Mouse (Mus musculus) embryonic stem cell, embryonic (primary cell): ENCODE data around the gene Tgm1.

Experiments
- CTCF ChIA-PET, 4 experiments: fragments of 300-600 bp in 2 of 4; fragments of 350-600 bp in 2 of 4; sonication (Branson Sonifier 250); formaldehyde crosslinking; loops; one replicate each; lab custom pipeline; 2022; ENCODE audit warnings: inconsistent platforms in 2 of 4; lab: Charles Lee
- POLR2A ChIA-PET, 4 experiments: fragments of 300-600 bp in 2 of 4; fragments of 350-600 bp in 2 of 4; sonication (Branson Sonifier 250); formaldehyde crosslinking; loops; one replicate each; lab custom pipeline; 2022; ENCODE audit warnings: antibody characterized with exemption in 4 of 4, inconsistent platforms in 1 of 4; lab: Charles Lee

Gene Tgm1

DNA sequence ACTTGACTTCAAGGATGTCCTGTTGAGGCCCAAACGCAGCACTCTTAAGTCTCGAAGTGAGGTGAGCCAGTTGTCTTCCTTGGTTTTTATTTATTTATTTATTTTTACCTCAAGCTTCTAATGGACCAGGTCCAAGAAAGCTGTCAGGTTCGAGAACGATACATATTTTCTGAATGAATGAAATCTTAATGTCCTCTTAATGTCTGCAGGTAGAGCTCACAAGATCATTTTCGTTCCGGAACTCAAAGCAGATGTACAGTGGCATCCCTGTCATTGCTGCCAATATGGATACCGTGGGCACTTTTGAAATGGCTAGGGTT lies 41.0 kb downstream of the Tgm1 start:
- CTCF ChIA-PET, result interaction anchor here in 2 of 4 experiments (1.3 to 2.5 kb wide), 9 partner anchors 8 to 88 kb away, joined by 3 to 16 read pairs (median 8); partner anchors contain the start of genes Mdp1 (in 2 of the 2), Tinf2 (in 2 of the 2), Ltb4r2 (in 1 of the 2) and Rabggta (in 1 of the 2)
- POLR2A ChIA-PET, result interaction anchor here (0.6 to 3.0 kb wide), 65 partner anchors 8 to 622 kb away, joined by 3 to 61 read pairs (median 6); partner anchors contain the start of genes Tinf2 (in 4 of the 4), Mdp1 (in 3 of the 4), Psme2 (in 3 of the 4) and Rnf31 (in 3 of the 4)

DNA sequence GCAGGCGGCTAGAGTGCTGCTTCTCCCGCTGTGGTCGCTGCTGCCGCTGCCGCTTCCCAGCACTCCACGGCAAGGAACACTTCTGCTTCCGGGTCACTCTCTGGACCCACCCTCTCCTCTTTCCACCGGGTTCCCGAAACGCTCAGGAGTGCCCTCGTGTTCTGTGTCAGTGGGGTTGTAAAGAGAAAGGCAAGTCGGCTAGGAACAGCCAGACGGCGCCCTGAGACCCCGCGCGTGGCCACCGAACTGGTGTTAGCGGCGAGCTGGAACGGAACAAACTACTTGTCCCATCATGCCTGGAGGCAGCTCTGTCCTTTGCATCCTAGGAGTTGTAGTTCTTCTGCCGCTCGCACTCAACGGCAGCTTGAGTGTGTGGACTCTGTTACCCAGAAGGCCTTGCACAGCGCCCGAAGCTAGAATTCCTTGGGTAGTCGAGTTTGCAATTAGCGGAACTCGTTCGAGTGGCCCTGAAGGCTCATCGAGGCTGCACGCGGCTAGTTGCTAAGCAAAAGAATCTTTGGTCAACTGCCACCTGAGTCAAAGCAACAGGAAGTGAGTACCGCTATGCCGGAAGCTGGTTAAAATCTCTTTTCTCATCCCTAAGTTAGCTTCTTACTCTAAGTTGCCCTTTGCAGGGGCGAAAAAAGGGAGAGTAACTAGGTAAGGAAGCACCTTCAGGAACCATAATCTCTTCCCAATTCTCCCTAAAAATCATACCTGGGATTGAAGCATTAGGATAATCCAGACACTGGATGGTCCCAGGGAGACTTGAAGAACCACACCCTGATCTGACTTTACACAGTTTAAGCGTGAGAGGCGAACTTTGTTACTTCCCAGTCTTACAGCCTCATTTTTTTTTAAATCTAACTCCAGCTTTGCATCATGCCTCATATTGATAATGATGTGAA lies 41.6 kb downstream of the Tgm1 start, which contains the start of the genes Gmpr2 and Nedd8:
Gene Gmpr2 (plus strand): TSS at position 109 of the 908 bp plus-strand sequence.
Gene Nedd8 (minus strand): TSS at position 292 of the 908 bp plus-strand sequence.
- POLR2A ChIA-PET, result interaction anchor here (0.6 to 3.0 kb wide), 114 partner anchors 9 to 657 kb away, joined by 3 to 61 read pairs (median 4); partner anchors contain the start of genes Mdp1 (in 4 of the 4), Rnf31 (in 4 of the 4), Tinf2 (in 4 of the 4) and A730061H03Rik (in 3 of the 4)

DNA sequence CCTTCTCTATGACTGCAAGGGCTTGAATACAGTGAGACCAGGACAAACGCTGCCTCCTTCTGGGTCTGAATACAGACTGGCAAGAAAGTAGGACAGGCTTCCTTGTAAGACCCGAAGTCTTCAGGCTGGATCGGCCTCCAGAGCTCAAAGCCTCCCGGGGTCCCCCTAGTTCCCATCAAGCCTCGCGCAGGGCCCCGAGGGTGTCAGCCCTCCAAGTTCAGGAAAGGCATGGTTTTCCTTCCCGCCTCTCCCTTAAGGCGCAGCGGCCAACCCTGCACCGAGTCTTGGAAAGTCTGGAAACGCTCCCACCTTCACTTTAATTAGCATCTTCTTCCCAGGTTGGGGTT lies 42.3 kb downstream of the Tgm1 start:
- POLR2A ChIA-PET, result interaction anchor here (0.5 to 3.0 kb wide), 103 partner anchors 9 to 656 kb away, joined by 3 to 61 read pairs (median 4); partner anchors contain the start of genes Mdp1 (in 4 of the 4), Rnf31 (in 4 of the 4), A730061H03Rik (in 3 of the 4) and Psme2 (in 3 of the 4)
- CTCF ChIA-PET, result interaction anchor here in 3 of 4 experiments (0.8 to 2.5 kb wide), 15 partner anchors 8 to 191 kb away, joined by 3 to 16 read pairs (median 4); partner anchors contain the start of genes Mdp1 (in 3 of the 3), Tinf2 (in 3 of the 3), Adcy4 (in 1 of the 3) and Ltb4r2 (in 1 of the 3)

More for the DNA sequence above, 41.6 kb downstream of the Tgm1 start, which contains the start of the genes Gmpr2 and Nedd8:
- CTCF ChIA-PET, result interaction anchor here in 3 of 4 experiments (0.6 to 2.5 kb wide), 18 partner anchors 9 to 574 kb away, joined by 3 to 16 read pairs (median 4); partner anchors contain the start of genes Mdp1 (in 3 of the 3), Tinf2 (in 3 of the 3), Adcy4 (in 1 of the 3) and Ltb4r2 (in 1 of the 3)

DNA sequence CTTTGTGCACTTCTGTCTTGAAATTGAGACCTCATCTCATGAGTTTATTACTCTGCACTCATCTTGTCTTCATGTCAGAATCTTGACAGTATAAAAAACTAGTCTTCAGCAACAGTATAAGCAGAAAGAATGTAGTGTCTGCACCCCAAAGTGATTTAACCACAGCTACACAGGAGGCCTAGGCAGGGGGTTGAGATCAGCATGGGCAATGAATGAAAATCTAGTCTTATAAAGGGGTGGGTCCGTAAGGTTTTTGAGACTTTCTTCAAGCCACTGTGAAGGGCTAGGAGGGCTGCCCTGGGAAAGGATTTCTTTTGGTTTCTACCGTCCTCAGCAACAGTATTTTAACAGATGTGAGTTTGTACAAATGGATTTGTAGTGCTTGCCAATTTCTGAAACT lies 53.1 kb downstream of the Tgm1 start:
- POLR2A ChIA-PET, result interaction anchor here (0.6 to 4.9 kb wide), 44 partner anchors 9 to 222 kb away, joined by 3 to 61 read pairs (median 4); partner anchors contain the start of genes Gmpr2 (in 4 of the 4), Nedd8 (in 4 of the 4), Rec8 (in 3 of the 4) and A730061H03Rik (in 2 of the 4)
- CTCF ChIA-PET, result interaction anchor here (0.5 to 2.2 kb wide), 27 partner anchors 9 to 293 kb away, joined by 3 to 14 read pairs (median 3); partner anchors contain the start of genes Gmpr2 (in 2 of the 4), Nedd8 (in 2 of the 4), Psme2 (in 2 of the 4) and Rnf31 (in 2 of the 4)

DNA sequence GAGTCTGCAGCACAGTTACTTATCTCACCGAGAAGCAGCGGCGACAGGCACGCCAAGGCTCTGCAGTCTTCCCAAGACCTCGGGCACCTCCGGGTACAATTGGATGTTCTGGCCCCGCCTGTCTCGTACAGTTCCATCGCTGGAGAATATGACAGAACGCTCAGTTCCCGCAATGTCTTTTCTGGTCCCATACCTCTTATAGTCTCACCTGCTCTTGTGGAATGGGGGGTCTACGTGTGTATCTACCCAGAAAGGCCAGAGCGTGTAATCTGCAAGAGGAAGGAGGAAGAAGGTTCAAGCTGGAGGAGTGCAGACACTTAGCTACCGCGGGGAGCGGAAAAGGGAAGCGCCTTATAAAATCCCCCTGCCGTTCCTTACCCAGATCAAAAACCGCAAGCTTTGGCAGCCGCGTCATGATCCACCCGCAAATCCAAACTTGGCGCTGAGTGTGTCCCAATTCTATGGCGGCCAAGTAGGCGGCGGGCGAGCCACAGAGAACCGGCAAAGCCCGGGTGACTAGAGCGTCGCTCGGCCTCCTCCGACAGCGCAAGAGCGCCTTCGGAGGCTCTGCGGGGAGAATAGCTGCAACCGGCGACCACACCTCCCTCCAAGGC lies 53.7 kb downstream of the Tgm1 start, which contains the start of gene Mdp1:
Gene Mdp1 (minus strand): TSS at position 549 of the 614 bp plus-strand sequence.
- POLR2A ChIA-PET, result interaction anchor here (0.6 to 4.9 kb wide), 47 partner anchors 9 to 222 kb away, joined by 3 to 61 read pairs (median 4); partner anchors contain the start of genes Gmpr2 (in 4 of the 4), Nedd8 (in 4 of the 4), Rec8 (in 3 of the 4) and A730061H03Rik (in 2 of the 4)
- CTCF ChIA-PET, result interaction anchor here (0.5 to 2.2 kb wide), 30 partner anchors 8 to 292 kb away, joined by 3 to 14 read pairs (median 3); partner anchors contain the start of genes Nedd8 (in 3 of the 4), Gmpr2 (in 2 of the 4), Psme2 (in 2 of the 4) and Rnf31 (in 2 of the 4)

GRCm38 (mm10) chr14:55658011-55658410 lies 55.7 kb downstream of the Tgm1 start:
- CTCF ChIA-PET, result no interaction called here
- POLR2A ChIA-PET, result interaction anchor here in 3 of 4 experiments (0.6 to 1.6 kb wide), 4 partner anchors 11 to 106 kb away, joined by 3 to 9 read pairs (median 4); partner anchors contain the start of genes Gmpr2 (in 1 of the 3) and Nedd8 (in 1 of the 3)

GRCm38 (mm10) chr14:55656935-55657334 lies 56.8 kb downstream of the Tgm1 start:
- POLR2A ChIA-PET, result interaction anchor here in 2 of 4 experiments (1.3 to 1.4 kb wide), 2 partner anchors 15 to 25 kb away, joined by 3 read pairs; partner anchors contain the start of genes Gmpr2 (in 1 of the 2), Nedd8 (in 1 of the 2) and Tinf2 (in 1 of the 2)
- CTCF ChIA-PET, result no interaction called here

DNA sequence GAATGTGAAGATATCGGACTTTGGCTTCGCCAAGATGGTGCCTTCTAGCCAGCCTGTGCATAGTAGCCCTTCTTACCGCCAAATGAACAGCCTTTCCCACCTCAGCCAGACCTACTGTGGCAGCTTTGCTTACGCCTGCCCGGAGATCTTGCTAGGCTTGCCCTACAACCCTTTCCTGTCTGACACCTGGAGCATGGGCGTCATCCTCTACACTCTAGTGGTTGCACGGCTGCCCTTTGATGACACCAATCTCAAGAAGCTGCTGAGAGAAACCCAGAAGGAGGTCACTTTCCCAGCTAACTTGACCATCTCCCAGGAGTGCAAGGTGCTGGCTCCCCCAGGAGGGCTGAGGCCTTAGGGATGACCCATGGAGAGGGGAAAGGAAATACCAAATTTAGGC lies 62.2 kb downstream of the Tgm1 start:
- ChIA-PET POLR2A (interaction anchor here in 2 of 4 experiments (0.6 to 2.7 kb wide), 7 partner anchors 8 to 179 kb away, joined by 3 to 10 read pairs (median 3); partner anchors contain the start of genes Gm49378 (in 1 of the 2), Mdp1 (in 1 of the 2), Nedd8 (in 1 of the 2) and Tm9sf1 (in 1 of the 2)), CTCF (interaction anchor here (0.6 to 1.3 kb wide), 5 partner anchors 9 to 352 kb away, joined by 3 to 9 read pairs (median 3); partner anchors contain the start of gene Mdp1 (in 1 of the 4))
